Mouse (Mus musculus) olfactory bulb, adult 2 months (tissue): ENCODE data around the gene Paqr9.

Source experiments
- CTCF ChIP-seq: fragments of 200-500 bp; IDR thresholded peaks from 2 replicates; pipeline ENCODE4 v1.5.1; 2012; ENCODE audit warnings: low read depth, mild to moderate bottlenecking, low read length, moderate library complexity; ENCODE audit not compliant: insufficient read depth
- POLR2A ChIP-seq: fragments of 200-500 bp; IDR thresholded peaks from 2 replicates; pipeline ENCODE4 v1.6.1; 2012; ENCODE audit warnings: mild to moderate bottlenecking, low read depth, low read length, moderate library complexity; ENCODE audit not compliant: insufficient read depth

DNA sequence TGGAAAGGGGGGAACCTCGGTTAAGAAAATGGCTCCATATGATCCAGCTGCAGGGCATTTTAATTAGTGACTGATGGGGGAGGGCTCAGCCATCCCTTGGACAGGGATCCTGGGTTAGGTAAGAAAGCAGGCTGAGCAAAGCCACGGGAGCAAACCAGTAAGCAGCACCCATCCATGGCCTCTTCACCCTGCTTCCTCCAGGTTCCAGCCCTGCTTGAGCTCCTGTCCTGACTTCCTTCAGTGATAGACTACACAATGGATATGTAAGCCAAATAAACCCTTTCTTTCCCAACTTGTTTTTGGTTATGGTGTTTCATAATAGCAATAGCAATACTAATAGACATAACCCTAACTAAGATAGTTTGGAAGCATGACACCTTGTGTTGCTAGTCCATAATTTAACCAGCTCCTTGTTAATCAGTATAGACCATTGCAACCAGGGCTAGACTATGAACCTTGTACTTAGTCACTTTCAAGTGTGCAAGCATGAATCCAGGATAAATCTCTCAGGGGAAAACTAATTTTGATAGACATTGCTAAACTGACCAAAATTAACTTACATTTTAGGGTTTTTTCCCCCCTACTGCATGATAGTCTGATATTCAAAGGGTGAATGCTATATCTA lies 20.2 kb upstream of the Paqr9 start:
- TF ChIP-seq CTCF (no peak), POLR2A (no peak)
